Mouse (Mus musculus): Measurements from ENCODE around the gene Sfn. TPM values are rescaled to one million over a fixed set of nuclear protein-coding genes. Genes with fewer than 3 reads are reported as not detected.

The Sfn gene
- polyA plus RNA-seq, 1 experiment: 2.5 TPM

- no peak for DNase-seq (ENCODE audit: extremely low spot score in 1 of 2, low spot score in 1 of 2)
Measured at GRCm38 (mm10) chr4:133622161-133622695, 20.3 kb upstream of the Sfn start.

GRCm38 (mm10) chr4:133620668-133621067 is 18.7 kb upstream of the Sfn start:
- no peak for DNase-seq (ENCODE audit: extremely low spot score in 1 of 2, low spot score in 1 of 2)

- DNase-seq (ENCODE audit: extremely low spot score in 1 of 2, low spot score in 1 of 2): no peak
Measured at GRCm38 (mm10) chr4:133619473-133620136, 17.6 kb upstream of the Sfn start.

- DNase-seq (ENCODE audit: extremely low spot score in 1 of 2, low spot score in 1 of 2): no peak
Measured at GRCm38 (mm10) chr4:133617936-133618335, 16.0 kb upstream of the Sfn start.

- DNase-seq (ENCODE audit: extremely low spot score in 1 of 2, low spot score in 1 of 2): no peak
Measured at GRCm38 (mm10) chr4:133615416-133615815, 13.4 kb upstream of the Sfn start.

GRCm38 (mm10) chr4:133614274-133614761 is 12.3 kb upstream of the Sfn start:
- DNase-seq (ENCODE audit: extremely low spot score in 1 of 2, low spot score in 1 of 2): peak; percentile 78 to 86

DNA sequence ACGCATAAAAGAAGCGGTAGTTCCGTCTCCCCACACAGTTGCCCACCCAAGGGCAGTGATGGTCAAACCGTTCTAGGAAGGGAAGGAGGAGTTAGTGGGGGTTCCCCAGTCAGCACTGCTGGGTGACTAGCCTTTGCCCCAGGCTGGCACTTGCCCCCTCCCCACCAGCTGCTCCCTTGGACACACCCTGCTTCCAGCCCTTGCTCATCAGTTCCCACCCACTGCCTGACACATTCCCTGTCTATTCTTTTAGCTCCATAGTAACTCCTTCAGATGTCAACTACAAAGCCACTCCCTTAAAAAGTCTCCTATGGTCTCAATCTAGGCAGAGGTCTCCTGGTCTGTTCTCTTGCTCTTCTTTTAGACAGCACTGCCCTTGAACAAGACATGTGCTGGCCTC is 11.9 kb upstream of the Sfn start:
- no peak for DNase-seq (ENCODE audit: extremely low spot score in 1 of 2, low spot score in 1 of 2)

DNA sequence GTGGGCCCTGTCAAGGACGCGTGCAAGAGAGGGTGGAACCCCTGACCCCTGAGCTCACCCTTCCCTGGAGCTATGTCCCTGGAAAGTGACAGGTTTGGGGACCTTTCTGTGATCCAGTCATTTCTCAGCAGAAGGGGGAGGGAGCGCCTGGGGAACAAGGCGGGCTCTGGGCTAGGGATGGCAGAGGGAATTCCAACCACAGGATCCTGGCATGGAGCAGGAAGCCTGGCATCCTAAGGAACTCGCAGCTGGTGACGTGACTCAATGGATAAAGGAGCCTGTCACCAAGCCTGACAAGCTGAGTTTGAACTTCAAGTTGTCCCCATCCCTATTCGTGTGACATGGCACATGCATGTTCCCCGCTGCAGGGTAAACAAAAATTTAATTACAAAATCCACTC is 11.1 kb upstream of the Sfn start:
- DNase-seq (ENCODE audit: extremely low spot score in 1 of 2, low spot score in 1 of 2): no peak

DNA sequence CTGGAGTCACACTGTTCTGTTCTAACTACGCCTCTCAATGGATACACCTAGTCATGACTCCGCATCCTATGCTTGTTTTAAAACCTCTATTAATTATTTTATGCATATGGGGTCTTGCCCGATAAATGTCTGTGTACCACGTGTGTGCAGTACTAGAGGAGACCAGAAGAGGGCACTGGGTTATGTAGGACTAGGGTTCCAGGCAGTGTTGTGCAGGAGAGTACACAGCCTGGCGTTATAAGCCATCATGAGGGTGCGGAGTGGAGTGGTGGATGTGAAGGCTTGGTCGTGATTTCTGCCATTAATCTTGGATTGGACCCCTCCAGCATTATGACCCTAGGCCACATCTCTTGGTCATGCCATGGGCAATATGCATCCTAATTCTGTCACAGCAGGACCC is 10.4 kb upstream of the Sfn start:
- no peak for DNase-seq (ENCODE audit: extremely low spot score in 1 of 2, low spot score in 1 of 2)

DNA sequence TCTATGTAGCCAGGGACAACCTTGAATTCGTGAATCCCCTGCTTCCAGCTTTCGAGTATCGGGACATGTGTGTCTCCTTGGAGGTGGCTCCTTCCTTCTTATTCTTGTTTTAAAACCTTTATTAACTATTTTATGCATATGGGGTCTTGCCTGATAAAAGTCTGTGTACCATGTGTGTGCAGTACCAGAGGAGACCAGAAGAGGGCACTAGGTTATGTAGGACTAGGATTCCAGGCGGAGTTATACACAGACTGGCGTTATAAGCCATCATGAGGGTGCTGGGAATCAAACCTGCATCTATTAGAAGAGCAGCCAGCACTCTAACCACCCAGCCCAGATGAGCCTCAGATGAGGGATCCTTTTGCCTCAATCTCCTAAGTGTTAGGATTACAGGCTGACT is 9.8 kb upstream of the Sfn start:
- no peak for DNase-seq (ENCODE audit: extremely low spot score in 1 of 2, low spot score in 1 of 2)

DNA sequence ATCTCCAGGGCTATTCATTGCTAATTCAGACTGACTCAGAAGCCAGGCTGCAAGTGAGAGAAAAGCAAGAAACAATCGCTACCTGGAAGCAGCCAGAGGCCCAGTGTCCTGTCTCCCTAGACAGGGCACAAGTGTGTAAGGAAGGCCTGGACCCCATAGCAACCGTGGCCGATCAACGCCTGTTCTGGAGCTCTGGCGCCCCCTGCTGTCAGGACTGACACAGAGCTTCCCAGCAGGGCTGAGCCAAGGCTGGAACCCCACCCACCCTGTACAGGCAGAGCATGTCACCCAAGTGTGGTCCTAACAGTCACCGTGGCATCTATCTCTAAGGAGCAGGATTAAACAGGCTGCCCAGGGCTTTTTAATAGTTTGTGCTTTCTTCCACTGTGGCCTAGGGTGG is 7.8 kb upstream of the Sfn start:
- DNase-seq (ENCODE audit: extremely low spot score in 1 of 2, low spot score in 1 of 2): peak in 1 of 2 experiments; percentile 81

- DNase-seq (ENCODE audit: extremely low spot score in 1 of 2, low spot score in 1 of 2): no peak
Measured at GRCm38 (mm10) chr4:133607284-133607683, 5.3 kb upstream of the Sfn start.

GRCm38 (mm10) chr4:133605330-133605729 is 3.4 kb upstream of the Sfn start:
- no peak for DNase-seq (ENCODE audit: extremely low spot score in 1 of 2, low spot score in 1 of 2)

DNA sequence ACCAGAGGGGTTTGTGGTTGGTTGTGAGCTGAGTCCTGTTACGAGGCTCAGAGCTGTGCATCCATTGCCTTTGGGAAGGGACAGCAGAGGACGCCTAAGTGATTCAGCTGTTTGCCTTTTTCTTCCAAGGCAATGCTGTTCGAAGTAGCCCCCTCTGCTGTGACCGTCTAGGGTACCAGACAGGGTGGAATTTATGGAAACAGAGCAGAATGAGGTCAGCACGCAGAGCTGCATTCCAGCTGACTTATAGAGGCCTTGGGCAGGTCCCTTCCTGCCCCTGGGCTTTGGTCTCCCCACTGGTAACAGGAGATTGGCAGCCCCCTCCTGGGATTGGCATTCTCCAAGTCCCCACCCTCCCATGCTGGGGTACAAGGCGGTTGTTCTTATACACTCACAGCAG is 2.9 kb upstream of the Sfn start:
- no peak for DNase-seq (ENCODE audit: extremely low spot score in 1 of 2, low spot score in 1 of 2)

DNA sequence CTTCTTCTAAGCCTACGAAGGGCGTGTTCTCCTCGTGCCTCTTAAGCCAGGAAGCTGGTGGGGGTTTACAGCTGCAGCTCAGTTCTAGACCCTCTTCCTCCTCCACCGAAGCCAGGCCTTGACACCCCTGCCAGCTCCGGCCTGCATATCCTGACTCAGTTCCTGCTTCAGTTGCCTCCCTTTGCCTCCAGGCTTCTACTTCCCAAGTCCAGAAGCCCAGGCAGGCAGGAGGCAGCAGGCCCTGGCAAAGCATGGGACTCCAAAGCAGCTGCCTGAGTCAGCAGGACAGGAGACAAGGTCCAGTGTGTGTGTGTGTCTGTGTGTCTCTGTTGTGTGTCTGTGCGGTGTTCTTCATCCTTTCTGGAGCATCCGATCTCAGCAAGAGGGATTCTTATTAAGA is 2.2 kb upstream of the Sfn start:
- DNase-seq (ENCODE audit: extremely low spot score in 1 of 2, low spot score in 1 of 2): no peak

DNA sequence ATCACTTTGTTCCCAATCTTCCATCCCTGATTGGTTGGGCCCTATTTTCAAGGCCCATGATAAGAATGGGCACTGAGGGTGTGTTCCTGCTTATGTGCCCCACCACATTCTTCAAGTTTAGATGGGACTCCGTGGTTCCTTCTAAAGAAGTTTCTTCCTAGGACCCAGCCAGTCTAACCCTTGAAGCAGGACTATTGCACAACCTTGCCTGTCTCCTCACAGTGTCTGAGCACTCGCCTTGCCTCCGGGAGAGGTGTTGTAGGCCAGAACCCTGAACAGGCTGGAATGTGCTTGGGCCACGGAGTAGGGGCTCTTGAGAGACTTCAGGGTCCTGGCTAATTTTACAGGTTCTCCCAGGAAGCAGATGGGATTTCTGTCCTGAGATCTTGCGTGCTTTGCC is 1.1 kb upstream of the Sfn start:
- no peak for DNase-seq (ENCODE audit: extremely low spot score in 1 of 2, low spot score in 1 of 2)

GRCm38 (mm10) chr4:133600306-133600705 is 1.7 kb downstream of the Sfn start:
- DNase-seq (ENCODE audit: extremely low spot score in 1 of 2, low spot score in 1 of 2): no peak

GRCm38 (mm10) chr4:133599571-133600073 is 2.3 kb downstream of the Sfn start:
- peak; percentile 52 to 80 for DNase-seq (ENCODE audit: extremely low spot score in 1 of 2, low spot score in 1 of 2)

DNA sequence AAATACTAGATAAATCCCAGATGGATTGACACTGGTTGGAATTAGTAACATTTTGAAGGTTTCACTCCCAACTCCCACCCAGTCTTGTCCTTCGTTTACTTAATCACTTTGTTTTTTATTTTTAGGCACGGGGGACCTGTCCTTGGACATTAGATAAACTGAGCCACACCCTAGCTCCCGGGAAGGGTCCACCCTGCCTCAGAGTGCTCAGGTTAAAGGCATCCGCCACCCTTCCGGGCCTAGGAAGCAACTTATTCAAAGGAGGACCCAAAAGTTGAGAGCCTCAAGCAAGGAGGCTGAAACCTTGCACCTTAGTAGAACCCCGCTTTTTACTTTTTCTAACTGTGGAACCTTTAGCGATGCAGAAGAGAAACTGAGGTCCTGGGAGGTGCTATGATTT is 2.9 kb downstream of the Sfn start:
- no peak for DNase-seq (ENCODE audit: extremely low spot score in 1 of 2, low spot score in 1 of 2)

- DNase-seq (ENCODE audit: extremely low spot score in 1 of 2, low spot score in 1 of 2): no peak
Measured at GRCm38 (mm10) chr4:133598616-133599015, 3.4 kb downstream of the Sfn start.

- no peak for DNase-seq (ENCODE audit: extremely low spot score in 1 of 2, low spot score in 1 of 2)
Measured at GRCm38 (mm10) chr4:133596084-133596483, 5.9 kb downstream of the Sfn start.

DNA sequence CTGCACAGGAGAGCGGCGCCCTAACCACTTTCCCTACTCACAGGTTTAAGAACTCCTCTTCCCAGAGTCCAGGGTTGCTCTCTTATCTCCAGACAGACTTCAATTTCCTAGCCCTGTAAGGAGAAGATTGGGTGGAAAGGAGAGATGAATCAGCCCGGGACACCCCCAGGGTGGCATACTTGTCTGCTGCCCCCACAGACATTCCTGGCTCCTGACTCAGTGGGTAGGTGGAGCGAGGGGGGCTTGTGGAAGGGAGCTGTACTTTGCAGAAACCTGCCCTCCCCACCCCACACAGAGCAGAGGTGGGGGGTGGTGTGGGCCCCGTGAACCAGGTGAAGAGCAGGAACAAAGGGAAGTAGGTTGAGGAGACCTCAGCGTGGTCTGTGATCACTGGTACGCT is 6.4 kb downstream of the Sfn start:
- peak in 1 of 2 experiments; percentile 61 for DNase-seq (ENCODE audit: extremely low spot score in 1 of 2, low spot score in 1 of 2)
